Mouse (Mus musculus): Measurements from ENCODE around the gene Slc7a11. TPM values are rescaled to one million over a fixed set of nuclear protein-coding genes. Genes with fewer than 3 reads are reported as not detected.

Slc7a11 gene
- polyA plus RNA-seq, 1 experiment from 2014 or later, result 2.5 TPM

GRCm38 (mm10) chr3:50433831-50434230 is 9.6 kb downstream of the Slc7a11 start:
- peaks cover 7% of the 10 kb centered on the region; the same call in 1 of the 2 replicates for H3K4me1 ChIP-seq (ENCODE audit: control insufficient read depth, insufficient read depth, low read length)
- 50% methylated on average over 4 of the region's 4 CpGs for WGBS
- no peaks in the 10 kb centered on the region for H3K9me3 ChIP-seq (ENCODE audit: control insufficient read depth, low read length)
- no peak overlapping the region for H3K9ac ChIP-seq (ENCODE audit: low read depth, low read length)
- DNase-seq (ENCODE audit: low spot score), result no peak
- no peak for ATAC-seq (ENCODE audit: low read depth)
- H3K36me3 ChIP-seq (ENCODE audit: control insufficient read depth, insufficient read depth, low read length), result no peaks in the 10 kb centered on the region
- no peak overlapping the region for H3K4me3 ChIP-seq (ENCODE audit: low read depth, low read length)
- no peaks in the 10 kb centered on the region for H3K27me3 ChIP-seq (replicated peaks; ENCODE audit: control insufficient read depth, insufficient read depth, low read length)
- no peak overlapping the region for H3K4me2 ChIP-seq (ENCODE audit: low read depth, low read length)
- H3K27ac ChIP-seq (replicated peaks; ENCODE audit: low read depth, low read length), result no peak overlapping the region

- H3K4me1 ChIP-seq (ENCODE audit: control insufficient read depth, insufficient read depth, low read length), result peaks cover 7% of the 10 kb centered on the region; the same call in 1 of the 2 replicates
- ATAC-seq (ENCODE audit: low read depth), result no peak
- H3K9ac ChIP-seq (ENCODE audit: low read depth, low read length), result no peak overlapping the region
- DNase-seq (ENCODE audit: low spot score), result no peak
- no peaks in the 10 kb centered on the region for H3K27me3 ChIP-seq (replicated peaks; ENCODE audit: control insufficient read depth, insufficient read depth, low read length)
- no peaks in the 10 kb centered on the region for H3K9me3 ChIP-seq (ENCODE audit: control insufficient read depth, low read length)
- WGBS, result 92% methylated on average over 8 of the region's 8 CpGs
- no peaks in the 10 kb centered on the region for H3K36me3 ChIP-seq (ENCODE audit: control insufficient read depth, insufficient read depth, low read length)
- no peak overlapping the region for H3K4me2 ChIP-seq (ENCODE audit: low read depth, low read length)
- no peak overlapping the region for H3K27ac ChIP-seq (replicated peaks; ENCODE audit: low read depth, low read length)
- no peak overlapping the region for H3K4me3 ChIP-seq (ENCODE audit: low read depth, low read length)
Measured at GRCm38 (mm10) chr3:50430811-50431210, 12.6 kb downstream of the Slc7a11 start.

GRCm38 (mm10) chr3:50421480-50422277 is 21.7 kb downstream of the Slc7a11 start:
- ATAC-seq (ENCODE audit: low read depth), result no peak
- Histone ChIP-seq H3K27ac (replicated peaks; ENCODE audit: low read depth, low read length) (no peak overlapping the region), H3K9ac (ENCODE audit: low read depth, low read length) (no peak overlapping the region), H3K4me2 (ENCODE audit: low read depth, low read length) (no peak overlapping the region), H3K4me1 (ENCODE audit: control insufficient read depth, insufficient read depth, low read length) (no peaks in the 10 kb centered on the region), H3K36me3 (ENCODE audit: control insufficient read depth, insufficient read depth, low read length) (no peaks in the 10 kb centered on the region), H3K9me3 (ENCODE audit: control insufficient read depth, low read length) (no peaks in the 10 kb centered on the region), H3K4me3 (ENCODE audit: low read depth, low read length) (no peak overlapping the region), H3K27me3 (replicated peaks; ENCODE audit: control insufficient read depth, insufficient read depth, low read length) (no peaks in the 10 kb centered on the region)
- no peak for DNase-seq (ENCODE audit: low spot score)
- WGBS, result 51% methylated on average over 8 of the region's 8 CpGs

- no peak overlapping the region for H3K9ac ChIP-seq (ENCODE audit: low read depth, low read length)
- no peak overlapping the region for H3K4me2 ChIP-seq (ENCODE audit: low read depth, low read length)
- H3K4me3 ChIP-seq (ENCODE audit: low read depth, low read length), result no peak overlapping the region
- ATAC-seq (ENCODE audit: low read depth) (no peak), DNase-seq (ENCODE audit: low spot score) (no peak)
- H3K36me3 ChIP-seq (ENCODE audit: control insufficient read depth, insufficient read depth, low read length), result no peaks in the 10 kb centered on the region
- H3K27ac ChIP-seq (replicated peaks; ENCODE audit: low read depth, low read length), result no peak overlapping the region
- no peaks in the 10 kb centered on the region for H3K9me3 ChIP-seq (ENCODE audit: control insufficient read depth, low read length)
- no peaks in the 10 kb centered on the region for H3K27me3 ChIP-seq (replicated peaks; ENCODE audit: control insufficient read depth, insufficient read depth, low read length)
- no peaks in the 10 kb centered on the region for H3K4me1 ChIP-seq (ENCODE audit: control insufficient read depth, insufficient read depth, low read length)
- WGBS, result 82% methylated on average over 3 of the region's 3 CpGs
Measured at GRCm38 (mm10) chr3:50419161-50419560, 24.3 kb downstream of the Slc7a11 start.

- no peaks in the 10 kb centered on the region for H3K27me3 ChIP-seq (replicated peaks; ENCODE audit: control insufficient read depth, insufficient read depth, low read length)
- no peak for ATAC-seq (ENCODE audit: low read depth)
- 94% methylated on average over 2 of the region's 2 CpGs for WGBS
- H3K4me3 ChIP-seq (ENCODE audit: low read depth, low read length), result no peak overlapping the region
- DNase-seq (ENCODE audit: low spot score), result no peak
- no peak overlapping the region for H3K4me2 ChIP-seq (ENCODE audit: low read depth, low read length)
- no peaks in the 10 kb centered on the region for H3K4me1 ChIP-seq (ENCODE audit: control insufficient read depth, insufficient read depth, low read length)
- no peaks in the 10 kb centered on the region for H3K36me3 ChIP-seq (ENCODE audit: control insufficient read depth, insufficient read depth, low read length)
- no peak overlapping the region for H3K9ac ChIP-seq (ENCODE audit: low read depth, low read length)
- no peak overlapping the region for H3K27ac ChIP-seq (replicated peaks; ENCODE audit: low read depth, low read length)
- H3K9me3 ChIP-seq (ENCODE audit: control insufficient read depth, low read length), result no peaks in the 10 kb centered on the region
Measured at GRCm38 (mm10) chr3:50406771-50407170, 36.6 kb downstream of the Slc7a11 start.

GRCm38 (mm10) chr3:50405915-50406314 is 37.5 kb downstream of the Slc7a11 start:
- DNase-seq (ENCODE audit: low spot score), result no peak
- H3K9ac ChIP-seq (ENCODE audit: low read depth, low read length), result no peak overlapping the region
- no peak overlapping the region for H3K4me3 ChIP-seq (ENCODE audit: low read depth, low read length)
- no peaks in the 10 kb centered on the region for H3K9me3 ChIP-seq (ENCODE audit: control insufficient read depth, low read length)
- H3K27me3 ChIP-seq (replicated peaks; ENCODE audit: control insufficient read depth, insufficient read depth, low read length), result no peaks in the 10 kb centered on the region
- no peaks in the 10 kb centered on the region for H3K36me3 ChIP-seq (ENCODE audit: control insufficient read depth, insufficient read depth, low read length)
- H3K27ac ChIP-seq (replicated peaks; ENCODE audit: low read depth, low read length), result no peak overlapping the region
- WGBS, result 87% methylated on average over 3 of the region's 3 CpGs
- no peaks in the 10 kb centered on the region for H3K4me1 ChIP-seq (ENCODE audit: control insufficient read depth, insufficient read depth, low read length)
- no peak overlapping the region for H3K4me2 ChIP-seq (ENCODE audit: low read depth, low read length)
- no peak for ATAC-seq (ENCODE audit: low read depth)

- H3K9me3 ChIP-seq (ENCODE audit: control insufficient read depth, low read length), result peaks cover 8% of the 10 kb centered on the region; the same call in 1 of the 2 replicates
- H3K36me3 ChIP-seq (ENCODE audit: control insufficient read depth, insufficient read depth, low read length), result no peaks in the 10 kb centered on the region
- ATAC-seq (ENCODE audit: low read depth), result no peak
- no peaks in the 10 kb centered on the region for H3K27me3 ChIP-seq (replicated peaks; ENCODE audit: control insufficient read depth, insufficient read depth, low read length)
- H3K27ac ChIP-seq (replicated peaks; ENCODE audit: low read depth, low read length), result no peak overlapping the region
- H3K4me2 ChIP-seq (ENCODE audit: low read depth, low read length), result no peak overlapping the region
- WGBS, result 71% methylated on average over 6 of the region's 6 CpGs
- 0 out of 2 replicates have a peak, but pooled peaks cover 6% of the 10 kb centered on the region for H3K4me1 ChIP-seq (ENCODE audit: control insufficient read depth, insufficient read depth, low read length)
- DNase-seq (ENCODE audit: low spot score), result no peak
- no peak overlapping the region for H3K4me3 ChIP-seq (ENCODE audit: low read depth, low read length)
- no peak overlapping the region for H3K9ac ChIP-seq (ENCODE audit: low read depth, low read length)
Measured at GRCm38 (mm10) chr3:50388786-50389185, 54.6 kb downstream of the Slc7a11 start.

- no peak overlapping the region for H3K4me3 ChIP-seq (ENCODE audit: low read depth, low read length)
- H3K27ac ChIP-seq (replicated peaks; ENCODE audit: low read depth, low read length), result no peak overlapping the region
- no peak overlapping the region for H3K4me2 ChIP-seq (ENCODE audit: low read depth, low read length)
- ATAC-seq (ENCODE audit: low read depth), result peak; percentile 54; the same call in 1 of the 2 replicates
- H3K9ac ChIP-seq (ENCODE audit: low read depth, low read length), result no peak overlapping the region
- 0 out of 2 replicates have a peak, but pooled peaks cover 6% of the 10 kb centered on the region for H3K4me1 ChIP-seq (ENCODE audit: control insufficient read depth, insufficient read depth, low read length)
- DNase-seq (ENCODE audit: low spot score), result peak; percentile 56
- peaks cover 8% of the 10 kb centered on the region; the same call in 1 of the 2 replicates for H3K9me3 ChIP-seq (ENCODE audit: control insufficient read depth, low read length)
- H3K27me3 ChIP-seq (replicated peaks; ENCODE audit: control insufficient read depth, insufficient read depth, low read length), result no peaks in the 10 kb centered on the region
- WGBS, result 26% methylated on average over 9 of the region's 9 CpGs
- no peaks in the 10 kb centered on the region for H3K36me3 ChIP-seq (ENCODE audit: control insufficient read depth, insufficient read depth, low read length)
Measured at GRCm38 (mm10) chr3:50388288-50388687, 55.1 kb downstream of the Slc7a11 start.

- peak; percentile 72 for ATAC-seq (ENCODE audit: low read depth)
- no peak overlapping the region for H3K27ac ChIP-seq (replicated peaks; ENCODE audit: low read depth, low read length)
- H3K9ac ChIP-seq (ENCODE audit: low read depth, low read length), result no peak overlapping the region
- H3K4me3 ChIP-seq (ENCODE audit: low read depth, low read length), result no peak overlapping the region
- H3K9me3 ChIP-seq (ENCODE audit: control insufficient read depth, low read length), result peaks cover 8% of the 10 kb centered on the region; the same call in 1 of the 2 replicates
- WGBS, result 51% methylated on average over 4 of the region's 4 CpGs
- DNase-seq (ENCODE audit: low spot score), result peak; percentile 23
- H3K36me3 ChIP-seq (ENCODE audit: control insufficient read depth, insufficient read depth, low read length), result no peaks in the 10 kb centered on the region
- peaks cover 6% of the 10 kb centered on the region; the same call in 1 of the 2 replicates for H3K4me1 ChIP-seq (ENCODE audit: control insufficient read depth, insufficient read depth, low read length)
- no peaks in the 10 kb centered on the region for H3K27me3 ChIP-seq (replicated peaks; ENCODE audit: control insufficient read depth, insufficient read depth, low read length)
- no peak overlapping the region for H3K4me2 ChIP-seq (ENCODE audit: low read depth, low read length)
Measured at GRCm38 (mm10) chr3:50387280-50387679, 56.1 kb downstream of the Slc7a11 start.
